Mouse (Mus musculus) myocyte (in vitro differentiated cells): ENCODE measurements around the gene Ptprt. TPM values are rescaled to one million over a fixed set of nuclear protein-coding genes. Genes with fewer than 3 reads are reported as not detected.

Source experiments
- H3K27me3 ChIP-seq: one replicate; pipeline ENCODE4 v1.6.1; 2011; ENCODE audit not compliant: control insufficient read depth, insufficient read depth, insufficient read length
- H3K36me3 ChIP-seq: one replicate; pipeline ENCODE4 v1.6.1; 2011; ENCODE audit not compliant: control insufficient read depth, insufficient read depth
- H3K4me2 ChIP-seq: one replicate; pipeline ENCODE4 v1.6.1; 2011; ENCODE audit warnings: low read depth, control low read depth
- H3K4me3 ChIP-seq: one replicate; pipeline ENCODE4 v1.5.1; 2011; ENCODE audit warnings: mild to moderate bottlenecking, control low read depth, moderate library complexity
- H3K79me2 ChIP-seq: one replicate; pipeline ENCODE4 v1.6.1; 2011; ENCODE audit not compliant: control insufficient read depth, insufficient read depth
- H3ac ChIP-seq: one replicate; pipeline ENCODE4 v1.6.1; 2011; ENCODE audit not compliant: control insufficient read depth, insufficient read length
- CEBPB ChIP-seq: IDR thresholded peaks from 2 replicates; pipeline ENCODE4 v1.6.1; 2011; ENCODE audit warnings: mild to moderate bottlenecking, moderate library complexity; ENCODE audit not compliant: poor library complexity, insufficient read depth, severe bottlenecking
- E2F4 ChIP-seq: IDR thresholded peaks from one replicate; pipeline ENCODE4 v1.6.1; 2011; ENCODE audit warnings: mild to moderate bottlenecking, control low read depth, moderate library complexity; ENCODE audit not compliant: insufficient read depth
- MAX ChIP-seq: IDR thresholded peaks from one replicate; pipeline ENCODE4 v1.6.1; 2011; ENCODE audit warnings: low read depth, mild to moderate bottlenecking, control low read depth
- MYOD1 ChIP-seq, 3 experiments: IDR thresholded peaks; one replicate each; pipeline ENCODE4 v1.6.1; 2011; ENCODE audit warnings: control low read depth in 2 of 3, low read depth in 2 of 3, mild to moderate bottlenecking in 2 of 3, moderate library complexity in 1 of 3; ENCODE audit not compliant: insufficient read length in 2 of 3, control insufficient read depth in 1 of 3
- MYOG ChIP-seq, 3 experiments: IDR thresholded peaks; one replicate each; pipeline ENCODE4 v1.6.1; 2011; ENCODE audit warnings: control low read depth in 2 of 3, low read depth in 2 of 3, mild to moderate bottlenecking in 2 of 3; ENCODE audit not compliant: insufficient read length in 2 of 3, control insufficient read depth in 1 of 3, insufficient read depth in 1 of 3
- POLR2A ChIP-seq: IDR thresholded peaks from one replicate; pipeline ENCODE4 v1.6.1; 2011; ENCODE audit warnings: low read depth, mild to moderate bottlenecking, control low read depth, moderate library complexity; ENCODE audit not compliant: insufficient read length
- POLR2AphosphoS2 ChIP-seq: IDR thresholded peaks from one replicate; pipeline ENCODE4 v1.6.1; 2011; ENCODE audit warnings: low read depth, control low read depth; ENCODE audit not compliant: insufficient read length
- REST ChIP-seq: IDR thresholded peaks from one replicate; pipeline ENCODE4 v1.6.1; 2011; ENCODE audit warnings: mild to moderate bottlenecking, control low read depth, moderate library complexity; ENCODE audit not compliant: insufficient read depth, insufficient read length
- SRF ChIP-seq: IDR thresholded peaks from one replicate; pipeline ENCODE4 v1.6.1; 2011; ENCODE audit warnings: low read depth; ENCODE audit not compliant: control insufficient read depth, insufficient read length
- TCF12 ChIP-seq: IDR thresholded peaks from one replicate; pipeline ENCODE4 v1.6.1; 2011; ENCODE audit warnings: mild to moderate bottlenecking, control low read depth; ENCODE audit not compliant: poor library complexity, insufficient read depth, severe bottlenecking
- TCF3 ChIP-seq: IDR thresholded peaks from one replicate; pipeline ENCODE4 v1.6.1; 2011; ENCODE audit warnings: low read depth, control low read depth; ENCODE audit not compliant: insufficient read length
- USF1 ChIP-seq: IDR thresholded peaks from one replicate; pipeline ENCODE4 v1.6.1; 2011; ENCODE audit warnings: low read depth, mild to moderate bottlenecking, control low read depth, moderate library complexity
- polyA plus RNA-seq: library from polyadenylated mRNA; unstranded; fragments of >200 nt; fragmentation: generic; extraction: Trizol; gene quantifications from one replicate; pipeline ENCODE4 v1.2.1, GENCODE M21; 2012; ENCODE audit warnings: missing spikeins

Gene Ptprt
- polyA plus RNA-seq, result 0.08 TPM

DNA sequence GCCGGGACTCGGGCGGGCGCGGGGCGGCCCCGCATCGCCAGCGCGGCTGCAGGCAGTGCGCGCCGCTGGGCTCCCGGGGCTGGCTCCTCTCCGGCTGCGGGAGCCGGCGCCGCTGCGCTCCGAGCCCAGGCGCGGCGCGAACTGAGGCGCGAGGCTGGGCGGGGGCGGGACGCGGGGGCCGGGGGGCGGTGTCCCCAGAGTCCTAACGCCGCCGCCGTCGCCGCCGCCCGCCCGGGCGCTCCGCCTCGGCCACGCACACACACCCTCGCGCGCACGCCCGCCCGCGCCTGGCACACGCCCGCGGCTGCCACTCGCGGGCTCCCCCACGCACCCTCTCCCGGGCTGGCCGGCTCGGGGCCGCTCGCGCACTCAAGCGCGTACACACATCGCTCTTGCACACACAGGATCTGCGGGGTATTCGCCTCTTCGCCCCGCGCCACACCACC, at the start of gene Ptprt:
TSS of gene Ptprt (minus strand) at position 207 of the 446 bp plus-strand sequence.
- Histone ChIP-seq H3K79me2 (no peaks in the 10 kb centered on the region), H3ac (no peak within 1 kb of the TSS), H3K27me3 (peaks cover 36% of the 10 kb centered on the region), H3K36me3 (no peaks in the 10 kb centered on the region), H3K4me3 (no peak within 1 kb of the TSS), H3K4me2 (no peak within 1 kb of the TSS)
- TF ChIP-seq MYOG (IDR thresholded peaks at IDR 0.05; ENCODE audit: control insufficient read depth in 1 of 3, insufficient read depth in 1 of 3, insufficient read length in 2 of 3, low read depth in 2 of 3), result no peak
- no peak for TF ChIP-seq TCF12
- TF ChIP-seq E2F4, result no peak
- no peak for TF ChIP-seq CEBPB

GRCm38 (mm10) chr2:162710443-162710842, 49.5 kb upstream of the Ptprt start:
- H3K79me2 ChIP-seq, result no peaks in the 10 kb centered on the region
- no peaks in the 10 kb centered on the region for H3K36me3 ChIP-seq
- no peak overlapping the region for H3ac ChIP-seq
- no peak overlapping the region for H3K4me3 ChIP-seq
- H3K27me3 ChIP-seq, result no peaks in the 10 kb centered on the region
- H3K4me2 ChIP-seq, result no peak overlapping the region
- TF ChIP-seq USF1, result no peak

DNA sequence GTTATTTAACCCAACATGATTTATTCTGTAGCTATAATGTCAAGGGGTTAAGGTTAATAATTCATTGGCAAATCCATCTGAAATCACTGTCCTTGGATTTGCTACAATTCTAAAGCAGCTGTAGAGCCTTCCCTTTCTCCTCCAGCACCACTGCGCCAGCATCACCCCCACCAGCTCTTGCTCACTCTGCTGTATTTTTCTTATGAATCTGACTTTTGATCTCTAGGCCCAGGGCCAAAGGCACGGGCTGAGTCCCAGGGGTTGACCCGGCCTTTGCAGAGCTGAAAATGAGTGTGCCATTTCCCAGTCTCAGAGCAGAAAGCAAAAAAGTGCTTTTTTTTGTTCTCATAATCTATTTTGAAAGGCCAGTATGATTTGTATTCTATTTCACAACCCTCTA, 38.7 kb upstream of the Ptprt start:
- no peak overlapping the region for H3ac ChIP-seq
- TF ChIP-seq SRF (no peak), CEBPB (no peak), REST (no peak), MYOG (IDR thresholded peaks at IDR 0.05; ENCODE audit: control insufficient read depth in 1 of 3, insufficient read depth in 1 of 3, insufficient read length in 2 of 3, low read depth in 2 of 3) (no peak), USF1 (no peak), TCF3 (no peak)
- H3K36me3 ChIP-seq, result no peaks in the 10 kb centered on the region
- no peaks in the 10 kb centered on the region for H3K79me2 ChIP-seq
- H3K27me3 ChIP-seq, result no peaks in the 10 kb centered on the region
- no peak overlapping the region for H3K4me3 ChIP-seq
- no peak overlapping the region for H3K4me2 ChIP-seq

DNA sequence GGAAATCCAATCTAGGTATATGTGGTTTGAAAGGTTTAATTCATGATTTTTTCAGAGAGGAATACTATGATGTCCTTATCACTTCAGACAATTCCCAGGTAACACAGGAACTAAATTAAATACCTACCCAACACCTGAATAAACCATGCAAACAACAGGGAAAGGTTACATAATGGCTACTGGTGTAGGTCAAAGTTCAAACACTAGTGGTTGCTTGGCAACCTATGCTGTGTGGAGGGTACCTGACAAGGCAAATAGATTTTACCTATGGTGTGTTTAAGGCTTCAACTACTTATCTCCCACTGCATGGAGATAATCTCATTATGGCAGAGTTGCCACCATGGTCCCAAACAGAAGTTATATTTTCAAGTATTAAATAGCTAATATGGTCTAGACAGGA, 38.1 kb upstream of the Ptprt start:
- Histone ChIP-seq H3K4me3 (no peak overlapping the region), H3ac (no peak overlapping the region), H3K36me3 (no peaks in the 10 kb centered on the region), H3K27me3 (no peaks in the 10 kb centered on the region), H3K4me2 (no peak overlapping the region), H3K79me2 (no peaks in the 10 kb centered on the region)
- TF ChIP-seq MAX (no peak), E2F4 (no peak), MYOD1 (IDR thresholded peaks at IDR 0.05; ENCODE audit: control insufficient read depth in 1 of 3, insufficient read length in 2 of 3, low read depth in 2 of 3) (no peak), USF1 (no peak), SRF (no peak), POLR2A (no peak)

DNA sequence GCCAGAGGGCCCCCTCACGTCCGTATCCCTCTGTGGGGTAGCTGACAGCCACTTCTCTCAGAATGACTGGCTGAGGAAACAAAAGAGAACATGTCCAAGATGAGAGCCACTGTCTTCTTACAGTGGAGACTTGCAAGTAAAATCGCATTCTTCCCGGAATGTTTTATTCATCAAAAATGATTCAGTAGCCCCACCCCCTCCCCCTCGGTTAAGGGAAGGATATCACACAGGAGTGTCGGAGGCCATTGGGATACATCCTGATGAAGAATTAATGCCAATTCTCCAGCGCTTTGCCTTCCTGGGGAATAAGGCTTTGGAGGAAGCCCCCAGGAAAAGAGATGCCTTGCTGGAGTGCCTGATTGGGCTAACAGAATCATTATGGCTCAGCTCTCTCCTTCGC, 37.1 kb upstream of the Ptprt start:
- H3ac ChIP-seq, result no peak overlapping the region
- TF ChIP-seq USF1 (no peak), TCF12 (no peak), CEBPB (no peak), E2F4 (no peak), POLR2A (no peak), REST (no peak), POLR2AphosphoS2 (no peak), MAX (no peak), MYOD1 (IDR thresholded peaks at IDR 0.05; ENCODE audit: control insufficient read depth in 1 of 3, insufficient read length in 2 of 3, low read depth in 2 of 3) (no peak)
- no peaks in the 10 kb centered on the region for H3K27me3 ChIP-seq
- H3K36me3 ChIP-seq, result no peaks in the 10 kb centered on the region
- no peak overlapping the region for H3K4me3 ChIP-seq
- H3K4me2 ChIP-seq, result no peak overlapping the region
- no peaks in the 10 kb centered on the region for H3K79me2 ChIP-seq

DNA sequence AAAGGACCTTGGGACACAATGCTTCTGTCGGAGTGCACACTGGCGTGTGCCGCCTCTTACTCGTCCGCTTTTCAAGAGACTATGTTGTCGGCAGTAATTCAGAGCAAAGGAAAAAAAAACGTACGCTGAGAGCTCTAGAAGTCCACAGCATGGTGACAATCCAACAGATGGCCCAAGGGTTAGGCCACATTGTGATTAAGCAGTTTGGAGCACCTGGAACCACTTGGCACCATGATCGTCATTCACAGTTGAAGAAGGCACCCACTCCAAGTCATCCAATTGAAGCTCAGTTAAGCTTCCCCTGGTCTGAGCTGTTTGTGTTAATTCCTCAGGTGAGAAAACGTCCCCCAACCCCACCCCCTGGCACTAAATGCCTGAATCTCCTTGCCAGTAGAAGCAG, 36.2 kb upstream of the Ptprt start:
- Histone ChIP-seq H3K4me2 (no peak overlapping the region), H3K36me3 (no peaks in the 10 kb centered on the region), H3K4me3 (no peak overlapping the region), H3K27me3 (no peaks in the 10 kb centered on the region), H3ac (no peak overlapping the region), H3K79me2 (no peaks in the 10 kb centered on the region)
- no peak for TF ChIP-seq MYOG (IDR thresholded peaks at IDR 0.05; ENCODE audit: control insufficient read depth in 1 of 3, insufficient read depth in 1 of 3, insufficient read length in 2 of 3, low read depth in 2 of 3)
- TF ChIP-seq REST, result no peak
- no peak for TF ChIP-seq TCF12
- TF ChIP-seq MAX, result no peak
- no peak for TF ChIP-seq CEBPB
- no peak for TF ChIP-seq POLR2AphosphoS2
